17 mouse cellular contexts compared by ENCODE assay signal in genomic region chr1:89622801-89623200, GRCm38 (mm10).
DNase-seq lines count a peak whose midpoint lies in the region; ATAC-seq and TF ChIP-seq lines count a peak whose summit lies in the region.
"Had no signal": no experiment of that assay in that cellular context is flagged by ENCODE, and none has a peak within 500 bp of the region (broad histone marks: within the 10 kb centered on the region; RNA-seq: fewer than 3 reads in every experiment).

No protein-coding gene starts in this region.

- TF ChIP-seq EP300 in heart, postnatal 0 days (IDR thresholded peaks at IDR 0.05; ENCODE audit: low read depth), result no peak

- peak; percentile 53 for DNase-seq in gastrocnemius, postnatal 25 days
- DNase-seq in gastrocnemius, postnatal 14 days, result no peak
- DNase-seq in left cerebral cortex, postnatal 14 days (ENCODE audit: low spot score in 2 of 2), result peak; percentile 47 to 61
- no peak for DNase-seq in left cerebral cortex, adult 11 months (ENCODE audit: low spot score)
- DNase-seq in cerebellum, adult 8-10 months, result peak; percentile 66
- DNase-seq in heart, postnatal 0 days (ENCODE audit: low spot score), result peak; percentile 68
- no peak for DNase-seq in frontal cortex, postnatal 25 days (ENCODE audit: low spot score in 2 of 2)
- DNase-seq: adrenal gland, postnatal 14 days; kidney, adult 9 months; kidney, postnatal 4 days; liver; lung, adult 18-20 months; lung, postnatal 36 days had no signal

- no peak overlapping the region for H3K4me2 ChIP-seq in heart, postnatal 0 days (ENCODE audit: low read depth, low read length)
- H3K4me2 ChIP-seq in intestine, postnatal 0 days (replicated peaks; ENCODE audit: low read depth), result no peak overlapping the region
- H3K4me2 ChIP-seq: midbrain, embryonic 11.5 days had no signal

- intact Hi-C loops in gastrocnemius, postnatal 14 days (cut with DNase I; ENCODE audit: low total_unique reads), result no loop called here
- intact Hi-C loops in left cerebral cortex, postnatal 14 days (cut with DNase I), result loop anchor here (10.0 kb wide), 1 partner anchor 878 kb away; no protein-coding TSS in a partner anchor

- H3K4me1 ChIP-seq in heart, postnatal 0 days (ENCODE audit: control insufficient read depth, insufficient read depth), result peaks cover 61% of the 10 kb centered on the region
- H3K4me1 ChIP-seq in intestine, postnatal 0 days (replicated peaks; ENCODE audit: control insufficient read depth, insufficient read depth, low read length), result peaks cover 3% of the 10 kb centered on the region; the same call in 1 of the 2 replicates

- H3K27ac ChIP-seq in heart, postnatal 0 days (ENCODE audit: low read depth), result peak overlapping the region; percentile 78
- H3K27ac ChIP-seq in intestine, postnatal 0 days (ENCODE audit: low read depth, low read length), result no peak overlapping the region

- no peak overlapping the region for H3K4me3 ChIP-seq in heart, postnatal 0 days (ENCODE audit: low read depth, low read length)
- no peak overlapping the region for H3K4me3 ChIP-seq in intestine, postnatal 0 days (ENCODE audit: low read depth, low read length)
- H3K4me3 ChIP-seq: erythroblast, embryonic 14.5 days; left cerebral cortex, adult 2 months had no signal

- H3K9me3 ChIP-seq in heart, postnatal 0 days (replicated peaks; ENCODE audit: control insufficient read depth, low read length), result no peaks in the 10 kb centered on the region
- H3K9me3 ChIP-seq in intestine, postnatal 0 days (ENCODE audit: control insufficient read depth), result no peaks in the 10 kb centered on the region

- peak; percentile 25; the same call in 1 of the 2 replicates for ATAC-seq in heart, postnatal 0 days (ENCODE audit: insufficient read depth, low read depth)
- ATAC-seq in intestine, postnatal 0 days, result no peak

- TF ChIP-seq CTCF in heart, postnatal 0 days (IDR thresholded peaks at IDR 0.05; ENCODE audit: low read depth), result no peak
- TF ChIP-seq CTCF in intestine, postnatal 0 days (IDR thresholded peaks at IDR 0.05; ENCODE audit: low read depth), result no peak

- no peaks in the 10 kb centered on the region for H3K27me3 ChIP-seq in heart, postnatal 0 days (ENCODE audit: control insufficient read depth, insufficient read depth, low read length)
- no peaks in the 10 kb centered on the region for H3K27me3 ChIP-seq in intestine, postnatal 0 days (replicated peaks; ENCODE audit: control insufficient read depth, insufficient read depth, low read length)

- H3K36me3 ChIP-seq in heart, postnatal 0 days (replicated peaks; ENCODE audit: control insufficient read depth, insufficient read depth, low read length), result no peaks in the 10 kb centered on the region
- 0 out of 2 replicates have a peak, but pooled peaks cover 4% of the 10 kb centered on the region for H3K36me3 ChIP-seq in intestine, postnatal 0 days (ENCODE audit: control insufficient read depth, insufficient read depth)

- 25% methylated on average over 7 of the region's 7 CpGs for WGBS in heart, postnatal 0 days
- 85% methylated on average over 7 of the region's 7 CpGs for WGBS in intestine, postnatal 0 days

- H3K9ac ChIP-seq in heart, postnatal 0 days (replicated peaks; ENCODE audit: low read depth, low read length), result no peak overlapping the region
- H3K9ac ChIP-seq in intestine, postnatal 0 days (ENCODE audit: low read depth, low read length), result no peak overlapping the region

Comparison
In these comparisons a context has a peak if more than half of its experiments do, and no peak if none do; other contexts are left out.
1. DNase-seq: peak in gastrocnemius, postnatal 25 days (single experiment), left cerebral cortex, postnatal 14 days (2 of 2), cerebellum, adult 8-10 months (single experiment) and heart, postnatal 0 days (single experiment); none in gastrocnemius, postnatal 14 days (single experiment), left cerebral cortex, adult 11 months (single experiment) and frontal cortex, postnatal 25 days (0 of 2).